In the genomic region with DNA sequence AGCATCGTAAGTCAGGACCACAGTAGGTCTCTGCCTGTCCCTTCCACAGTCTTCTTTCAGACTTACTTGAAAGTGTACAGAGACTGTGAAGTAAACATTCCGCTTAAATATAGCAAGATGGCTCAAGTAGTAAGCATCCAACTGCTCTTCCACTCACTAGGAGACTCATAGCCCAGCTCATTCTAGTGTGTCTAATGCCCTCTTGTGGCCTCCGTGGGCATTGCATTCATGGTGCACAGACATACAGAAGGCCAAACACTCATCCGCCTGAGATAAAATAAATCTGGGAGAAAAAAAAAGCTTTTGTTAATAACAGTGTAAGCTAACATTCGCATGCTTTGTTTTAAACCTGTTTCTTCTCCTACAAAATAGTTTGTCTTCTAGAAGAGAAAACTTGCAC, we compare ENCODE assay signal across 9 mouse cellular contexts. TPM values are rescaled to one million over a fixed set of nuclear protein-coding genes. Genes with fewer than 3 reads are reported as not detected.
DNase-seq lines count a peak whose midpoint lies in the region; ATAC-seq and TF ChIP-seq lines count a peak whose summit lies in the region.
"Had no signal": no experiment of that assay in that cellular context is flagged by ENCODE, and none has a peak within 500 bp of the region (broad histone marks: within the 10 kb centered on the region; RNA-seq: fewer than 3 reads in every experiment).

No protein-coding gene starts in this region.

- peak; percentile 83 for DNase-seq in forebrain, embryonic 11.5 days (ENCODE audit: low spot score)
- DNase-seq in ES-CJ7 (ENCODE audit: low read depth, low spot score), result peak; percentile 88
- DNase-seq in c-Kit-positive CD71-negative TER-119-negative erythroid progenitor cells, embryonic 14.5 days (ENCODE audit: low read depth), result peak; percentile 66
- DNase-seq in frontal cortex, postnatal 36 days (ENCODE audit: low spot score in 2 of 2), result peak; percentile 45 to 56
- DNase-seq in layer of hippocampus, postnatal 10 days (ENCODE audit: low spot score in 2 of 2), result peak; percentile 74 to 76
- peak; percentile 64 for DNase-seq in lung, postnatal 25 days (ENCODE audit: low spot score)
- peak; percentile 25 to 62 for DNase-seq in spleen, adult 2 months (ENCODE audit: low read depth in 1 of 2, low spot score in 2 of 2)

- no peak for TF ChIP-seq POLR2A in spleen, adult 2 months (IDR thresholded peaks at IDR 0.05; ENCODE audit: low read depth, low read length)

- no peaks in the 10 kb centered on the region for H3K9me3 ChIP-seq in forebrain, embryonic 11.5 days (ENCODE audit: control insufficient read depth, low read length)
- H3K9me3 ChIP-seq in forebrain, embryonic 12.5 days, result no peaks in the 10 kb centered on the region
- H3K9me3 ChIP-seq: megakaryocyte, embryonic 14.5 days had no signal

- H3K27ac ChIP-seq in forebrain, embryonic 11.5 days (ENCODE audit: low read depth, low read length), result no peak overlapping the region
- no peak overlapping the region for H3K27ac ChIP-seq in forebrain, embryonic 12.5 days
- no peak overlapping the region for H3K27ac ChIP-seq in spleen, adult 2 months (ENCODE audit: insufficient read depth, low read length)

- no peaks in the 10 kb centered on the region for H3K27me3 ChIP-seq in forebrain, embryonic 11.5 days (ENCODE audit: control insufficient read depth, insufficient read depth, low read length)
- no peaks in the 10 kb centered on the region for H3K27me3 ChIP-seq in forebrain, embryonic 12.5 days
- H3K27me3 ChIP-seq in spleen, adult 2 months (ENCODE audit: control insufficient read depth, insufficient read depth, low read length), result no peaks in the 10 kb centered on the region
- H3K27me3 ChIP-seq: megakaryocyte, embryonic 14.5 days had no signal

- no peak overlapping the region for H3K4me3 ChIP-seq in forebrain, embryonic 11.5 days (ENCODE audit: low read depth, low read length)
- no peak overlapping the region for H3K4me3 ChIP-seq in forebrain, embryonic 12.5 days (replicated peaks)
- H3K4me3 ChIP-seq in spleen, adult 2 months (ENCODE audit: extremely low read depth, insufficient read depth, insufficient read length), result no peak overlapping the region
- H3K4me3 ChIP-seq: megakaryocyte, embryonic 14.5 days had no signal

- H3K4me1 ChIP-seq in forebrain, embryonic 11.5 days (replicated peaks; ENCODE audit: control insufficient read depth, insufficient read depth, low read length), result no peaks in the 10 kb centered on the region
- no peaks in the 10 kb centered on the region for H3K4me1 ChIP-seq in forebrain, embryonic 12.5 days
- no peaks in the 10 kb centered on the region for H3K4me1 ChIP-seq in spleen, adult 2 months (ENCODE audit: control insufficient read depth, insufficient read depth, insufficient read length)
- H3K4me1 ChIP-seq: megakaryocyte, embryonic 14.5 days had no signal

- ATAC-seq in forebrain, embryonic 11.5 days (replicated peaks; ENCODE audit: low FRiP score), result no peak
- ATAC-seq in forebrain, embryonic 12.5 days (ENCODE audit: low FRiP score), result no peak

- peak; percentile 45; the same call in 1 of the 2 replicates for TF ChIP-seq CTCF in spleen, adult 2 months (IDR thresholded peaks at IDR 0.05; ENCODE audit: extremely low read depth, insufficient read depth, insufficient read length, insufficient replicate concordance)

- WGBS in forebrain, embryonic 11.5 days, result 70% methylated on average over 5 of the region's 5 CpGs
- 72% methylated on average over 5 of the region's 5 CpGs for WGBS in forebrain, embryonic 12.5 days
- 80% methylated on average over 5 of the region's 5 CpGs for WGBS in spleen, adult 2 months

- no peak overlapping the region for H3K9ac ChIP-seq in forebrain, embryonic 11.5 days (ENCODE audit: low read length)
- no peak overlapping the region for H3K9ac ChIP-seq in forebrain, embryonic 12.5 days

- H3K4me2 ChIP-seq in forebrain, embryonic 11.5 days (ENCODE audit: low read depth, low read length, severe bottlenecking), result no peak overlapping the region
- no peak overlapping the region for H3K4me2 ChIP-seq in forebrain, embryonic 12.5 days

- H3K36me3 ChIP-seq in forebrain, embryonic 11.5 days (ENCODE audit: control insufficient read depth, insufficient read depth, low read length), result no peaks in the 10 kb centered on the region; the same call in 1 of the 2 replicates
- peaks cover 83% of the 10 kb centered on the region for H3K36me3 ChIP-seq in forebrain, embryonic 12.5 days (replicated peaks)
- peaks cover 26% of the 10 kb centered on the region for H3K36me3 ChIP-seq in spleen, adult 2 months (ENCODE audit: control insufficient read depth, insufficient read depth, low read length)

RNA-seq across cellular contexts. Expression of a gene that starts 23.8 kb away (rescaled TPM):
- polyA plus RNA-seq in forebrain, embryonic 11.5 days (2014; fragmentation: Nextera tagmentation; extraction: Ambion mirVana), result 50.8 and 53.2 TPM in 2 replicates
- polyA plus RNA-seq in forebrain, embryonic 12.5 days (2016; fragmentation: Nextera tagmentation; extraction: Ambion mirVana), result 43.3 and 43.7 TPM in 2 replicates
- 10 to 100 TPM; 31.2 to 34.7 TPM for total RNA-seq in layer of hippocampus, postnatal 10 days (2021)
- 8.9 and 9.5 TPM in 2 replicates for polyA plus RNA-seq in spleen, adult 2 months (2012; rRNA removed)

RNA-seq across cellular contexts. Expression of a gene that starts 37.6 kb away (rescaled TPM):
- 12.1 and 12.5 TPM in 2 replicates for polyA plus RNA-seq in forebrain, embryonic 11.5 days (2014; fragmentation: Nextera tagmentation; extraction: Ambion mirVana)
- polyA plus RNA-seq in forebrain, embryonic 12.5 days (2016; fragmentation: Nextera tagmentation; extraction: Ambion mirVana), result 11.2 and 12.7 TPM in 2 replicates
- total RNA-seq in layer of hippocampus, postnatal 10 days (2021), result 10 to 100 TPM; 34.3 to 37.0 TPM
- 15.3 and 18.1 TPM in 2 replicates for polyA plus RNA-seq in spleen, adult 2 months (2012; rRNA removed)

RNA-seq across cellular contexts. Expression of a gene that starts 42.9 kb away (rescaled TPM):
- polyA plus RNA-seq in forebrain, embryonic 11.5 days (2014; fragmentation: Nextera tagmentation; extraction: Ambion mirVana), result 34.9 and 39.1 TPM in 2 replicates
- 51.4 and 52.0 TPM in 2 replicates for polyA plus RNA-seq in forebrain, embryonic 12.5 days (2016; fragmentation: Nextera tagmentation; extraction: Ambion mirVana)
- total RNA-seq in layer of hippocampus, postnatal 10 days (2021), result 10 to 100 TPM; 32.3 to 34.7 TPM
- polyA plus RNA-seq in spleen, adult 2 months (2012; rRNA removed), result 6.0 and 7.3 TPM in 2 replicates
